Mouse (Mus musculus) central nervous system, embryonic 11.5 days (tissue): ENCODE results near the gene Gpr180. TPM values are rescaled to one million over a fixed set of nuclear protein-coding genes. Genes with fewer than 3 reads are reported as not detected.

Source experiments
- polyA plus RNA-seq: library from polyadenylated mRNA; depleted of rRNA; stranded (reverse); fragments of >200 nt; gene quantifications from 2 replicates; pipeline ENCODE4 v1.2.3, GENCODE M21; 2012; rRNA removed

The Gpr180 gene
- 16.3 and 25.9 TPM in 2 replicates for polyA plus RNA-seq

DNA sequence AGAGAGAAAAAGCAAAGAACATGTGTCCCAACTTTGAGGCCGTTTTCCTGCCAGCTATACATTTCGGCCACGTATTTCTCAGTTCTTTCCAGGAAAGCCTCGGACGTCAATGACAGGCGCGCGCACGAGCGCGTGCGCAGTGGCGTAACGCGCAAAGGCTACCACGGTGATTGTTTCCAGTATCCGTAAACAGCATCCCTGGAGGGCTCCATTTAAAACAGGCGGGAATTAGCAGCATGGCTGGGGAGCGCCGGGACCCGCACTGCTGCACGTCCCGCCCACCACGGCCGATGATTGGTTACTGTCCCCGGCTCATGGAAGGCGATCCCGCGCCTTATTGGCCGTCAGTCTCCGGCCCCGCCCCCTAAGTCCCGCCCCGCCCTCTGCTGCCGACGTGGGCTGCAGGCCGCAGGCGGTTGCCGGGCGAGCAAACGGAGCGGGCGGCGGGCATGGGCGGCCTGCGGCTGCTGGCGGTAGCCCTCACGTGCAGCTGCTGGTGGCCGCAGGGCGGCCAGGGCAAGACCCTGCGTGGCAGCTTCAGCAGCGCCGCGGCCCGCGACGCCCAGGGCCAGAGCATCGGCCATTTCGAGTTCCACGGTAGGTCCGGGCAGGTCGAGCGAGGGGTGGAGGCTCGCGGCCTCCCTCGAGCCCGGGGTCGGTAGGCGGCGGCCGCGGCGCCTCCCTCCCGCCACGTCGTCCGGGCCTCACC, at the start of gene Gpr180:
Gene Gpr180, plus strand, starts transcription at position 415 of the 709 bp plus-strand sequence.

GRCm38 (mm10) chr14:118132642-118132977, 4.3 kb upstream of the Gpr180 start, which contains the start of gene Tgds:
Gene Tgds, minus strand, starts transcription at chr14:118132755.

Other genes with a start within 250 kb of the Gpr180 start
- gene Dct, start 84.9 kb upstream of the Gpr180 start, polyA plus RNA-seq, result 4.0 and 4.2 TPM in 2 replicates
- 23.1 and 32.1 TPM in 2 replicates for gene Tgds, start 4.4 kb upstream of the Gpr180 start, polyA plus RNA-seq
- gene Sox21, start 99.9 kb downstream of the Gpr180 start, polyA plus RNA-seq, result 17.6 and 35.6 TPM in 2 replicates
- gene Gm9376, start 129.8 kb downstream of the Gpr180 start, polyA plus RNA-seq, result not detected in 2 replicates